Mouse (Mus musculus): Measurements from ENCODE around the gene Sstr1.

Sstr1 gene

GRCm38 (mm10) chr12:58211163-58212071 is at the start of gene Sstr1:
TSS of gene Sstr1 (plus strand) at chr12:58211772.
- DNase-seq: peak; percentile 14

GRCm38 (mm10) chr12:58198810-58199209 is 12.8 kb upstream of the Sstr1 start:
- no peak for DNase-seq

GRCm38 (mm10) chr12:58201190-58201589 is 10.4 kb upstream of the Sstr1 start:
- DNase-seq: no peak

DNA sequence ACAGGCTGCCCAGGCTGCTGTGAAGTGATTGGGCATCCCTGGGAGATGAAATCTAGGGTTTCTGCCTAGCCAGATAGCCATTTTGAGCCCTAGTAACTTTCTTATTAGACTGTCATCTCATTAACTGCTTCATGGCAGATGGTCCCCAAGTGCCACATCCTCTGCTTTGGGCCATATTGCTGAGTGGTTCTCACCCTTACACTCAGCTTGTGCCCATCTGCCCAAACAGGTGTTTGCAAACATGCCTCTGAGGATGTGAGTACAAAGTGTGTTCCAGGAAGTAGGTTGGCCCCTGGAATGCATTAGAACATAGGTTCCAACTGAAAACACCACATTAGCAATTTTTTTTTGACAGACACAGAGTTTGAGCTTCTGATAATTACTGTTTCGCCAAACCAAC is 3.6 kb upstream of the Sstr1 start:
- no peak for DNase-seq

- no peak for DNase-seq
These were observed 820 bp downstream of the Sstr1 start for GRCm38 (mm10) chr12:58212261-58212923.

GRCm38 (mm10) chr12:58212924-58213450 is 1.4 kb downstream of the Sstr1 start:
- DNase-seq: no peak

GRCm38 (mm10) chr12:58213451-58214288 is 2.1 kb downstream of the Sstr1 start:
- peak; percentile 28 for DNase-seq

DNA sequence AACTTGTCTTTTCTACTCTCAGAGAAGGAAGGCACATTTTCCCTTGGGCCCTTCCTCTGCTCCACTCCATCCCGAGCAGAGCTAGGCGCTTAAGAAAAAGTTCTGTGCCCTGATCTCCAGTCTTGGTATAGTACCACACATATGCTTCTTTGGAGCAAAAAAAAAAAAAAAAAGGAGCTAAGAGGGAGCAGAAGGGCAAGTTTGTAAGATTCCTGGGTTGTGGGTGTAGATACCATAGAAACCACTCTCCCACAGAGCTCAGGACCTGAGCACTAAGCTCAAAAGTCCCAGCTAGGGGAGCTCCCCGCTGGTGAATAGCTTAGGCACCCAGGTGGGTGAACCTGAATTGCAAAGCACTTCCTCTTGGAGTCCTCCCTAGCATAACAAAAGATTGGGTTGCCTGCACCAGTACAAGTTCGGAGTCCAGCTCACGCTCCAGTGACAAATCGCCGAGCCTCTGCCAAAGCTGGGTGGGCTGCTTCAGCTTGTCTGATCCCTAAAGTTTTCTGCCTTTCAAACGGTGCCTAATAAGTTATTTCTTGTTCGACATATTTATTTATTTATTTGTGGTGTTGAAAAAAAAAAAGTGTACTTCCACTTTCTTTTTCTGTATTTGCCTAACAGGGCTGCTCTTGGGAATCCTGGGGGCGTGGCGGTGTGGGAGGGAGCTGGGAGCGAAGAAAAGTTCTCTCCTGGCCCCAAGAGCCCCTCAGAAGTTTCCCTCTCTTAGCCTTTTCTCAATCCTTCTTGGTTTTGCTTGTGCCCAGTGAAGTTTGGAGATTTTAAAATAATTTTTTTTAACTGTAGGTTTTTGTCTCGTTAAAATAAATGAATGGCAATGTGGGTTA is 2.9 kb downstream of the Sstr1 start:
- peak; percentile 20 for DNase-seq

GRCm38 (mm10) chr12:58216218-58216617 is 4.6 kb downstream of the Sstr1 start:
- DNase-seq: no peak

DNA sequence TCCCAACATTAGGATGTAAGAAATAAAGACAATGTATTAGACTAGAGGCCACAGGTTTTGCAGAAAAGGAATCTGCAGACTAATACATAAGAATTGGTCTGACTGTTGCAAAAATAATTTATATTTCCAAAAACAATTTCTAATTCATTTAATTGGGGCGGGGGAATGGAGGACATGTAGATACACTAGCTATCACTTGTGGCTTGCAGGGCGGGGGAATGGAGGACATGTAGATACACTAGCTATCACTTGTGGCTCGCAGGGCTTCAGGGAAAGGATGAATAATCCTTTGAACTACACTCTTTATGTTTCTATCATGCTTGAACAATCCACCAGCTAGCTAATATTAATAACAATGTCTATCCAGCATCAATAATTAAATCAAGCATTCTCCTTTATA is 7.5 kb downstream of the Sstr1 start:
- no peak for DNase-seq

DNA sequence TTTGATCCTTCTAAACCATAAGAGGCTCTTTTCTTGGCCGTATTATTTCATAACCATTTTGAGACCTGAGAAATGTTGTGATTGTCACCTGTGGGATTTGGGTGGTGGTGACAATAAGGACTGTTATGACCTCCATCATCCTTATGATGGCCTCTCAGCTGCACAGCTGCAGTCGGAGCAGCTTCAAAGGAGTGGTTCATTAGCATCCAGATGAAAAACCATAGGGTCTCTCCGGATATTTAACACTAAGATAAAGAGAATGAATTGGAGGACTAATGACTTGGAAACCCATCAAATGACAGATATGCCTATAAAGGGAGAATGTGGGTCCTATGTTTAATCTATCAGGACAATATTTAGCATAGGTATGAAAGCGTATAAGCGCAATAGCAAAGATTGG is 14.1 kb downstream of the Sstr1 start:
- no peak for DNase-seq

- no peak for DNase-seq
These were observed 20.9 kb downstream of the Sstr1 start for GRCm38 (mm10) chr12:58232489-58232888.

GRCm38 (mm10) chr12:58251901-58252300 is 40.3 kb downstream of the Sstr1 start:
- DNase-seq: no peak
